Mouse (Mus musculus) liver, embryonic 12.5 days (tissue): ENCODE data around the gene Tpbgl. TPM values are rescaled to one million over a fixed set of nuclear protein-coding genes. Genes with fewer than 3 reads are reported as not detected.

Experiments
- ATAC-seq: fragments of 200-750 bp; cut with Nextera tagmentation; 2 replicates; pipeline ENCODE4 v1.8.0; 2017; ENCODE audit warnings: moderate number of reproducible peaks, mild to moderate bottlenecking, moderate library complexity
- H3K27ac ChIP-seq: fragments of 300-500 bp; sonication (generic); 2 replicates; pipeline ENCODE4 v1.5.1; 2016; ENCODE audit warnings: mild to moderate bottlenecking
- H3K27me3 ChIP-seq: fragments of 300-500 bp; sonication (generic); replicated peaks from 2 replicates; pipeline ENCODE4 v1.6.1; 2016; ENCODE audit warnings: mild to moderate bottlenecking, moderate library complexity
- H3K36me3 ChIP-seq: fragments of 300-500 bp; sonication (generic); 2 replicates; pipeline ENCODE4 v1.6.1; 2016; ENCODE audit warnings: mild to moderate bottlenecking, moderate library complexity
- H3K4me1 ChIP-seq: fragments of 300-500 bp; sonication (generic); 2 replicates; pipeline ENCODE4 v1.6.1; 2016
- H3K4me2 ChIP-seq: fragments of 300-500 bp; sonication (generic); 2 replicates; pipeline ENCODE4 v1.6.1; 2016; ENCODE audit warnings: mild to moderate bottlenecking, moderate library complexity
- H3K4me3 ChIP-seq: fragments of 300-500 bp; sonication (generic); 2 replicates; pipeline ENCODE4 v1.5.1; 2016; ENCODE audit warnings: mild to moderate bottlenecking, moderate library complexity
- H3K9ac ChIP-seq: fragments of 300-500 bp; sonication (generic); 2 replicates; pipeline ENCODE4 v1.6.1; 2016; ENCODE audit warnings: mild to moderate bottlenecking, moderate library complexity
- H3K9me3 ChIP-seq: fragments of 300-500 bp; sonication (generic); replicated peaks from 2 replicates; pipeline ENCODE4 v1.6.1; 2016; ENCODE audit warnings: mild to moderate bottlenecking, moderate library complexity
- WGBS: fragments of 180-500 bp; shearing (Covaris S2); methylation state at CpG from one replicate; pipeline ENCODE4 v1.1.7; 2016; ENCODE audit not compliant: insufficient replicate concordance; 5-methylcytosine and 5-hydroxymethylcytosine counted together
- polyA plus RNA-seq: library from polyadenylated mRNA; unstranded; fragments of >200 nt; fragmentation: Nextera tagmentation; extraction: Ambion mirVana; gene quantifications from 2 replicates; pipeline ENCODE4 v1.2.1, GENCODE M21; 2016

The Tpbgl gene
- polyA plus RNA-seq, 1 experiment from 2014 or later, result 0.31 TPM

DNA sequence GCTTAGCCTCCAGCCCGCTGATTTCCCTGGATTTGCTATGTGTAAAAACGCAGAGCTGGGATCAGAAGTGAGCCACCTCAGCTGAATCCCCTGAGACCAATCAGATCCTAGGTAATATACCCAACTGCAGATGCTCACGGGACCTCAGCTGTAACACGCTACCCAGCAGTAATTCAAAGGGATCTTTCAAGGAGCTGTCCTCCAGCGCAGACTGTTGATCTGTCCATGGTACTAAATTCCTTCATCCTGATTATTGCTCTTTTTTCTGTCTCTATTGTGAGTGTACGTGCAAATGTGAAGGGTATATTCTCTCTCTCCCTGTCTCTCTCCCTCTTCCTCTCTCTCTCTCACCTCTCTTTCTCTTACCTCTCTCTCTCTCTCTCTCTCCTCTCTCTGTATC lies 5.4 kb upstream of the Tpbgl start:
- WGBS, result 15% methylated on average over 6 of the region's 6 CpGs
- H3K36me3 ChIP-seq, result no peaks in the 10 kb centered on the region
- H3K4me1 ChIP-seq, result 0 out of 2 replicates have a peak, but pooled peaks cover under 1% of the 10 kb centered on the region
- H3K4me3 ChIP-seq, result no peak overlapping the region
- H3K27me3 ChIP-seq, result peaks cover 91% of the 10 kb centered on the region
- no peak for ATAC-seq
- H3K27ac ChIP-seq, result no peak overlapping the region
- H3K4me2 ChIP-seq, result no peak overlapping the region
- H3K9me3 ChIP-seq, result no peaks in the 10 kb centered on the region
- no peak overlapping the region for H3K9ac ChIP-seq

- Histone ChIP-seq H3K4me1 (peaks cover 21% of the 10 kb centered on the region), H3K27me3 (peaks cover 99% of the 10 kb centered on the region), H3K27ac (no peak overlapping the region), H3K4me2 (no peak overlapping the region; the same call in 1 of the 2 replicates), H3K9ac (no peak overlapping the region), H3K4me3 (no peak overlapping the region), H3K36me3 (no peaks in the 10 kb centered on the region), H3K9me3 (no peaks in the 10 kb centered on the region)
- 8% methylated on average over 7 of the region's 7 CpGs for WGBS
- ATAC-seq, result no peak
Measured at GRCm38 (mm10) chr7:99627366-99627765, 463 bp upstream of the Tpbgl start.

DNA sequence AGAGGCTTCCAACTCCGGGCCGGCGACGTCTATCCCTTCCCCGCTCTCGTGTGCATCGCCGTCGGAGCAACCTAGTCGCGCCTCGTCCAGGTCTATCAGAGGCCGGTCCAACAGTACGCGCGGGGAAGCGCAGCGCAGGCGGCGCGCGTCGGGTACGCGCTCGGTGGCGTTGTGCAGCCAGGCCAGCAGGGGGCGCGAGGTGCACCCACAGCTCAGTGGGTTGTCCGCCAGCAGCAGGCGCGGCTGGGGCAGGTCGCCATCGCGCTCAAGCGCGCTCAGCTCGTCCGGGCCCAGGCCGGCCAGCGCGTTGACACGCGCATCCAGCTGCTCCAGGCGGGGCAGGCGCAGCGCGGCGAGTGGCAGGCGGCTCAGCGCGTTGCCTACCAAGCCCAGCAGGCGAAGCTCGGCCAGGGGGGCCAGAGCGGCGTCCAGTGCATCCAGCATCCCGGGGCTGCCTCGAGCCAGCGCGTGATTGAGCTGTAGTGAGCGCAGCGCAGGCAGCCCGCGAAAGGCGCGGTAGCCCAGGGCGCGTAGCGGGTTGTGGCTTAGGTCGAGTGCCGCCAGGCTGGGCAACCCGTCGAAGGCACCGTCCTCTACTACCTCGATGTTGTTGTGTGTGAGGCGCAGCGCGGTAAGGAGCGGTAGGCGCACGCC lies 1.1 kb downstream of the Tpbgl start:
- H3K9ac ChIP-seq, result no peak overlapping the region
- WGBS, result under 1% methylated on average over 77 of the region's 81 CpGs

GRCm38 (mm10) chr7:99618860-99619259 lies 8.0 kb downstream of the Tpbgl start:
- no peaks in the 10 kb centered on the region for H3K4me1 ChIP-seq
- WGBS, result 11% methylated on average over 3 of the region's 3 CpGs
- ATAC-seq, result no peak
- H3K4me3 ChIP-seq, result no peak overlapping the region
- H3K27ac ChIP-seq, result no peak overlapping the region
- no peak overlapping the region for H3K4me2 ChIP-seq
- H3K36me3 ChIP-seq, result no peaks in the 10 kb centered on the region
- H3K9ac ChIP-seq, result no peak overlapping the region
- H3K9me3 ChIP-seq, result no peaks in the 10 kb centered on the region
- peaks cover 56% of the 10 kb centered on the region for H3K27me3 ChIP-seq

More for the DNA sequence above, 1.1 kb downstream of the Tpbgl start:
- peak; percentile 70 for ATAC-seq
- H3K27me3 ChIP-seq, result peaks cover 100% of the 10 kb centered on the region
- H3K4me3 ChIP-seq, result peak overlapping the region; percentile 48
- H3K27ac ChIP-seq, result no peak overlapping the region
- no peaks in the 10 kb centered on the region for H3K36me3 ChIP-seq
- H3K9me3 ChIP-seq, result no peaks in the 10 kb centered on the region
- peak overlapping the region; percentile 74 for H3K4me2 ChIP-seq
- peaks cover 21% of the 10 kb centered on the region for H3K4me1 ChIP-seq

DNA sequence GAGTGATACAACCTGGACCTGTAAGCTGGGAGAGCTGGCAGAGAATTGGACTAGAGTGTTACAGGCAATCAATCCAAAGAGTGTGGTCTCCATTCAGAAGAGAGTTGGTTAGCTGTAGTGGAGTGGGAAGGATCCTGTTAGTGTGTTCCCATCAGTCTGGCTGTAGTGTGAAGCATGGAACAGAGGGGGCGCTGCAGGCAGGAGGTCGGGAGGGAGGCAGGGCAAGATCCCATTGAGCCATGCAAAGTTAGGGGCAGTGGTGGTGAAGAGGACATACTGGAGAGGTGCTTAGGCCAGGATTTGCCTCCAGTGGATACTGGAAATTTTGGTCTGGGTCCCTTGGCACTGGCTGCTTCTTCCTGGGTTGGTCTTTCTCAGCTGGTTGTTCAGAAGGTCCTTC lies 8.6 kb downstream of the Tpbgl start:
- H3K27me3 ChIP-seq, result peaks cover 50% of the 10 kb centered on the region
- H3K9ac ChIP-seq, result no peak overlapping the region
- 68% methylated on average over 2 of the region's 2 CpGs for WGBS
- no peak overlapping the region for H3K4me2 ChIP-seq
- H3K27ac ChIP-seq, result no peak overlapping the region
- no peaks in the 10 kb centered on the region for H3K36me3 ChIP-seq
- H3K9me3 ChIP-seq, result no peaks in the 10 kb centered on the region
- H3K4me1 ChIP-seq, result no peaks in the 10 kb centered on the region
- H3K4me3 ChIP-seq, result no peak overlapping the region
- no peak for ATAC-seq

GRCm38 (mm10) chr7:99607632-99608031 lies 19.3 kb downstream of the Tpbgl start:
- H3K9me3 ChIP-seq, result no peaks in the 10 kb centered on the region
- peaks cover 11% of the 10 kb centered on the region for H3K4me1 ChIP-seq
- H3K27ac ChIP-seq, result no peak overlapping the region
- H3K9ac ChIP-seq, result no peak overlapping the region
- WGBS, result 60% methylated on average over 2 of the region's 2 CpGs
- no peak overlapping the region for H3K4me2 ChIP-seq
- no peaks in the 10 kb centered on the region for H3K27me3 ChIP-seq
- peaks cover 34% of the 10 kb centered on the region for H3K36me3 ChIP-seq
- H3K4me3 ChIP-seq, result no peak overlapping the region
- ATAC-seq, result no peak

DNA sequence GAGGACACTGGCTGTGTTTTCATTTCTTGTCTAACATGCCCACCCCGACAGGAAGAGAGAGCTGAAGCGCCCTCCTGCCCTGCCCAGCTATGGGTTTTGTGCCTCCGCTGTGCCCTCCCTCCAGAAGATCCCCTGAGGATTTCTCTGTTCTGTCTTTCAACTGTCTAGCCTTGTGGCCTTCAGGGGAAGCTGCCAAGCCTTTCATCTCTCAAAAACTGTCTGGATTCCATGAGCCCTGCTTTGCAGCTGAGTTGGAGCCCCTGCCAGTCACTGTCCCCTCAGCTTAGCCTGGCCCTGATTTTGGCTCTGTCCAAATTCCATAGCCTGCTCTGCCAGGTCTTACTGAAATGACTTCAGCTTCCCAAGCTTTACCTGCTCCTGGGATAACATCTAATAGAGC lies 20.1 kb downstream of the Tpbgl start:
- no peak overlapping the region for H3K4me2 ChIP-seq
- H3K27ac ChIP-seq, result 0 out of 2 replicates have a peak overlapping the region, but pooled peaks have one; percentile 43
- ATAC-seq, result no peak
- H3K9me3 ChIP-seq, result no peaks in the 10 kb centered on the region
- peaks cover 43% of the 10 kb centered on the region for H3K36me3 ChIP-seq
- 91% methylated on average over 3 of the region's 3 CpGs for WGBS
- H3K9ac ChIP-seq, result no peak overlapping the region
- H3K27me3 ChIP-seq, result no peaks in the 10 kb centered on the region
- no peak overlapping the region for H3K4me3 ChIP-seq
- H3K4me1 ChIP-seq, result peaks cover 12% of the 10 kb centered on the region

DNA sequence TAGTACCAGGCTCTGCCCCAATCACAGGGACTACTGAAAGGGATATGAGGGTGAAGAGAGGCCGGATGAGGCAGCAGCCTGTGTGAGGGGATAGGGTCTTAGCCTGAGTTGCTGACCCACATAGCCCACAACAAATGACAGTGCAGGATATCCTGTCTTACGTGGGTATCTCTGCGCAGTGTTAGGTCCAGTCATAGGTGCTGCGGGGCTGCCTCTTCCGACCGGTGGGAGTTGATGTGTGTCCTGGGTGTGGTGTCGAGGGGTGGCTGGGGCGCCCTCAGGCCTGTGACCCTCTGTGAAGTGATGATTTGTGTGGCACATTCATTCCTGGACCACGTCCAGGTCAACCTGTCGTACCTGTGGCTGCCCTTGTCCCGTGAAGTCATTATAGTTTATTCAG lies 20.6 kb downstream of the Tpbgl start:
- ATAC-seq, result peak; percentile 31
- no peak overlapping the region for H3K4me2 ChIP-seq
- H3K36me3 ChIP-seq, result peaks cover 48% of the 10 kb centered on the region
- WGBS, result 81% methylated on average over 11 of the region's 11 CpGs
- H3K9me3 ChIP-seq, result no peaks in the 10 kb centered on the region
- H3K27me3 ChIP-seq, result no peaks in the 10 kb centered on the region
- H3K4me3 ChIP-seq, result no peak overlapping the region
- no peak overlapping the region for H3K9ac ChIP-seq
- H3K4me1 ChIP-seq, result peaks cover 16% of the 10 kb centered on the region
- peak overlapping the region; percentile 43; the same call in 1 of the 2 replicates for H3K27ac ChIP-seq

DNA sequence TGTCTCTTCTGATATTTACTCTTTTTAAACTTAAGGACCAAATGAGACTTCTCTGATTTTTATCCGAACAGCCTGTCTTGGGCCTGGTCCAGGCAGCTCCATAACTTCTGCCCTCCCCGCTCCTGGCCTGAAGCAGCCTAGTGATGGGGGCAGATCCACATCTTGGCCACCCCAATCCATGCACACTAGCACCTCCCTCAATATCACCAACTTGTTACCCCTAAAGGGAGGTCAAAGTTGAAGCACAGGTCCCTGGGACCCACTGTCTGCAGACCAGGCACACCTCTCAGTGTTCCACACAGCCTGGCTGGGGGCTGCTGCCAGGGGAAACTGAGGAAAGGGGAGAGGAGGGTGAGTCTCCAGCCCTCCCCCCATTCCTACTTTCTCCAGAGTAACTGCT lies 21.8 kb downstream of the Tpbgl start:
- peak; percentile 22 for ATAC-seq
- Histone ChIP-seq H3K9ac (no peak overlapping the region), H3K27ac (peak overlapping the region; percentile 54; the same call in 1 of the 2 replicates), H3K4me2 (no peak overlapping the region), H3K27me3 (no peaks in the 10 kb centered on the region), H3K9me3 (no peaks in the 10 kb centered on the region), H3K4me3 (no peak overlapping the region), H3K36me3 (peaks cover 60% of the 10 kb centered on the region), H3K4me1 (peaks cover 24% of the 10 kb centered on the region)
- WGBS, result 86% methylated on average over 2 of the region's 2 CpGs

DNA sequence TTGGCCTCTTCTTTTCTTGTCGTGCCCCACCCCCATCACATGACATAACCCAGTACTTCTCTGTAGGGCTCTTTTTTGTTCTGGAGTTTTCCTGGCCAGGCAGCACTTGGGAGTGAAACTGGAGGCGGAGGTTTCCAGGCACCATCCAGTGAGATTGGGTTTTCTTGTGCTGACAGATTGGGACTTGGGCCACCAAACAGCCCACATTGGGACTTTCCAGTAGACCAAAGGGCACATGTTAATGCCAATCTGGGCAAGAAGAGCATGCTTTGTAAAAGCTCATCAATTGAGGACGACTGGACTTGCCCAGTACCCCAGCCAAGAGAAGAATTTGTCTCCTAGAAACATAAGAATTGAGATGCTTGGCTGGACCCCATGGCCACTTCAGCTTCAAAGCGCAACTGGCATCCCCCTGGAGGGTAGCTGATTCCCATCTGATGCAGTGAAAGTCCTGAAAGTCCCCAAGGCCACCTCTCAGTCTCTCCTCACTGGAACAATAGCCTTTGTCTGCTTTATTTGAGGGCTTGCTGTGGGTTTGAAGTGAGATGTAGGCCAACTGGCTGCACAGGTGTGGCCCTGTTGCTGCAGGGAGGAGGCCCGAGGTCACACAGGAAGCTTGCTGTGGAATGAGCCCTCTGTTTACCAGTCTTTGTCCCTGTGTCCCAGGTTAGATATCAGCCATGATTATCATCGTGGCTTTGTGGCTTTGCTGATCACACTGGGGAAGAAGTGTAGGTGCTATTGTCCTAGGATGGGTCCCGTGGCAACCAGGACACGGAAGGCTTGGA lies 22.8 kb downstream of the Tpbgl start:
- peaks cover 34% of the 10 kb centered on the region for H3K4me1 ChIP-seq
- peaks cover 70% of the 10 kb centered on the region for H3K36me3 ChIP-seq
- H3K27me3 ChIP-seq, result no peaks in the 10 kb centered on the region
- H3K4me3 ChIP-seq, result no peak overlapping the region
- H3K27ac ChIP-seq, result peak overlapping the region; percentile 54
- no peaks in the 10 kb centered on the region for H3K9me3 ChIP-seq
- no peak overlapping the region for H3K9ac ChIP-seq
- WGBS, result 79% methylated on average over 8 of the region's 8 CpGs
- ATAC-seq, result no peak
- no peak overlapping the region for H3K4me2 ChIP-seq

GRCm38 (mm10) chr7:99598722-99599121 lies 28.2 kb downstream of the Tpbgl start:
- peaks cover 64% of the 10 kb centered on the region for H3K4me1 ChIP-seq
- peak overlapping the region; percentile 95; the same call in 1 of the 2 replicates for H3K9ac ChIP-seq
- WGBS, result 65% methylated on average over 4 of the region's 4 CpGs
- no peaks in the 10 kb centered on the region for H3K27me3 ChIP-seq
- H3K4me3 ChIP-seq, result peak overlapping the region; percentile 79; the same call in 1 of the 2 replicates
- H3K36me3 ChIP-seq, result peaks cover 99% of the 10 kb centered on the region
- ATAC-seq, result no peak
- H3K4me2 ChIP-seq, result peak overlapping the region; percentile 90
- no peaks in the 10 kb centered on the region for H3K9me3 ChIP-seq
- H3K27ac ChIP-seq, result 0 out of 2 replicates have a peak overlapping the region, but pooled peaks have one; percentile 100
